Mouse (Mus musculus): Measurements from ENCODE around the gene Sh3pxd2a. TPM values are rescaled to one million over a fixed set of nuclear protein-coding genes. Genes with fewer than 3 reads are reported as not detected.
A peak's percentile ranks its signal among the peaks of the same experiment; 100 is the strongest.

Gene Sh3pxd2a
- total and polyA plus RNA-seq, 3 experiments, result 3.9 to 11.3 TPM; not detected in 1

GRCm38 (mm10) chr19:47374440-47374839, 89.8 kb downstream of the Sh3pxd2a start:
- TF ChIP-seq ZKSCAN1 (IDR thresholded peaks at IDR 0.05; ENCODE audit: low read depth, low read length) (no peak), CTCF (IDR thresholded peaks at IDR 0.05 in 2 of 3, conservative IDR thresholded peaks at IDR 0.05 in 1 of 3; ENCODE audit: control insufficient read depth in 1 of 3, insufficient read depth in 1 of 3, low read depth in 2 of 3, low read length in 3 of 3, poor library complexity in 1 of 3, severe bottlenecking in 1 of 3) (peak; percentile 73 to 84 (median 74))
- H3K79me2 ChIP-seq (ENCODE audit: control insufficient read depth, insufficient read depth, low read length, poor library complexity), result no peaks in the 10 kb centered on the region
- no peak overlapping the region for H3K4me3 ChIP-seq (ENCODE audit: control insufficient read depth in 1 of 2, insufficient read depth in 1 of 2, low read depth in 2 of 2, low read length in 2 of 2)
- H3K9me3 ChIP-seq (replicated peaks; ENCODE audit: insufficient read depth, low read length), result no peaks in the 10 kb centered on the region
- H3K27ac ChIP-seq (ENCODE audit: control insufficient read depth, low read depth, low read length), result no peak overlapping the region
- no peaks in the 10 kb centered on the region for H3K36me3 ChIP-seq (ENCODE audit: control insufficient read depth in 1 of 2, insufficient read depth in 2 of 2, low read length in 2 of 2)
- peak; percentile 62 for DNase-seq (ENCODE audit: low read depth, low spot score)
- no peak overlapping the region for H3K9ac ChIP-seq (ENCODE audit: control insufficient read depth, low read depth, low read length, poor library complexity, severe bottlenecking)
- H3K4me1 ChIP-seq (ENCODE audit: control insufficient read depth in 1 of 2, insufficient read depth in 2 of 2, low read length in 2 of 2), result no peaks in the 10 kb centered on the region
- no peaks in the 10 kb centered on the region for H3K27me3 ChIP-seq (ENCODE audit: control insufficient read depth in 1 of 2, insufficient read depth in 2 of 2, low read length in 2 of 2)

GRCm38 (mm10) chr19:47372044-47372443, 92.2 kb downstream of the Sh3pxd2a start:
- no peaks in the 10 kb centered on the region for H3K4me1 ChIP-seq (ENCODE audit: control insufficient read depth in 1 of 2, insufficient read depth in 2 of 2, low read length in 2 of 2)
- H3K4me3 ChIP-seq (ENCODE audit: control insufficient read depth in 1 of 2, insufficient read depth in 1 of 2, low read depth in 2 of 2, low read length in 2 of 2), result no peak overlapping the region
- no peaks in the 10 kb centered on the region for H3K36me3 ChIP-seq (ENCODE audit: control insufficient read depth in 1 of 2, insufficient read depth in 2 of 2, low read length in 2 of 2)
- no peak overlapping the region for H3K9ac ChIP-seq (ENCODE audit: control insufficient read depth, low read depth, low read length, poor library complexity, severe bottlenecking)
- TF ChIP-seq CTCF (IDR thresholded peaks at IDR 0.05 in 2 of 3, conservative IDR thresholded peaks at IDR 0.05 in 1 of 3; ENCODE audit: control insufficient read depth in 1 of 3, insufficient read depth in 1 of 3, low read depth in 2 of 3, low read length in 3 of 3, poor library complexity in 1 of 3, severe bottlenecking in 1 of 3), result peak; percentile 24 to 31 (median 26); a peak in 3 of 6 replicates
- no peak for TF ChIP-seq ZMIZ1 (IDR thresholded peaks at IDR 0.05; ENCODE audit: low read depth, low read length)
- no peak for TF ChIP-seq TAL1 (IDR thresholded peaks at IDR 0.05; ENCODE audit: low read length)
- 0 out of 2 replicates have a peak, but pooled peaks have one; percentile 9 for TF ChIP-seq GATA1 (IDR thresholded peaks at IDR 0.05; ENCODE audit: low read depth, low read length)
- no peak for TF ChIP-seq POLR2AphosphoS2 (IDR thresholded peaks at IDR 0.05; ENCODE audit: low read length)
- TF ChIP-seq SMC3 (IDR thresholded peaks at IDR 0.05; ENCODE audit: low read depth, low read length), result peak; percentile 18; the same call in 1 of the 2 replicates
- no peak for TF ChIP-seq MAX (IDR thresholded peaks at IDR 0.05; ENCODE audit: low read length)
- no peak for TF ChIP-seq POLR2A (IDR thresholded peaks at IDR 0.05; ENCODE audit: control insufficient read depth in 1 of 2, insufficient read depth in 1 of 2, low read depth in 1 of 2, low read length in 2 of 2, poor library complexity in 1 of 2)
- no peak overlapping the region for H3K27ac ChIP-seq (ENCODE audit: control insufficient read depth, low read depth, low read length)
- no peaks in the 10 kb centered on the region for H3K27me3 ChIP-seq (ENCODE audit: control insufficient read depth in 1 of 2, insufficient read depth in 2 of 2, low read length in 2 of 2)
- no peaks in the 10 kb centered on the region for H3K79me2 ChIP-seq (ENCODE audit: control insufficient read depth, insufficient read depth, low read length, poor library complexity)
- no peaks in the 10 kb centered on the region for H3K9me3 ChIP-seq (replicated peaks; ENCODE audit: insufficient read depth, low read length)
- DNase-seq (ENCODE audit: low read depth, low spot score), result peak; percentile 14

GRCm38 (mm10) chr19:47371521-47371920, 92.7 kb downstream of the Sh3pxd2a start:
- H3K4me3 ChIP-seq (ENCODE audit: control insufficient read depth in 1 of 2, insufficient read depth in 1 of 2, low read depth in 2 of 2, low read length in 2 of 2), result no peak overlapping the region
- H3K27ac ChIP-seq (ENCODE audit: control insufficient read depth, low read depth, low read length), result no peak overlapping the region
- DNase-seq (ENCODE audit: low read depth, low spot score), result no peak
- H3K27me3 ChIP-seq (ENCODE audit: control insufficient read depth in 1 of 2, insufficient read depth in 2 of 2, low read length in 2 of 2), result no peaks in the 10 kb centered on the region
- H3K79me2 ChIP-seq (ENCODE audit: control insufficient read depth, insufficient read depth, low read length, poor library complexity), result no peaks in the 10 kb centered on the region
- no peaks in the 10 kb centered on the region for H3K4me1 ChIP-seq (ENCODE audit: control insufficient read depth in 1 of 2, insufficient read depth in 2 of 2, low read length in 2 of 2)
- H3K9me3 ChIP-seq (replicated peaks; ENCODE audit: insufficient read depth, low read length), result no peaks in the 10 kb centered on the region
- TF ChIP-seq RAD21 (IDR thresholded peaks at IDR 0.05; ENCODE audit: low read depth, low read length) (no peak), POLR2AphosphoS2 (IDR thresholded peaks at IDR 0.05; ENCODE audit: low read length) (no peak), NRF1 (IDR thresholded peaks at IDR 0.05; ENCODE audit: insufficient read depth, low read depth, low read length, poor library complexity, severe bottlenecking) (no peak), USF1 (IDR thresholded peaks at IDR 0.05; ENCODE audit: low read depth, low read length) (no peak), GATA1 (IDR thresholded peaks at IDR 0.05; ENCODE audit: low read depth, low read length) (no peak), RCOR1 (IDR thresholded peaks at IDR 0.05; ENCODE audit: low read depth, low read length) (no peak), BHLHE40 (IDR thresholded peaks at IDR 0.05; ENCODE audit: borderline replicate concordance, low read depth, low read length) (no peak), KAT2A (conservative IDR thresholded peaks at IDR 0.05; ENCODE audit: low read depth, low read length) (no peak), ELF1 (IDR thresholded peaks at IDR 0.05; ENCODE audit: low read depth, low read length) (no peak), TCF12 (IDR thresholded peaks at IDR 0.05; ENCODE audit: low read depth, low read length) (no peak), MYB (IDR thresholded peaks at IDR 0.05; ENCODE audit: low read depth, low read length) (no peak), MAZ (IDR thresholded peaks at IDR 0.05; ENCODE audit: low read depth, low read length) (no peak)
- no peak overlapping the region for H3K9ac ChIP-seq (ENCODE audit: control insufficient read depth, low read depth, low read length, poor library complexity, severe bottlenecking)
- H3K36me3 ChIP-seq (ENCODE audit: control insufficient read depth in 1 of 2, insufficient read depth in 2 of 2, low read length in 2 of 2), result no peaks in the 10 kb centered on the region
